Mouse (Mus musculus) heart, postnatal 14 days (tissue): ENCODE results near the gene Bub3. TPM values are rescaled to one million over a fixed set of nuclear protein-coding genes. Genes with fewer than 3 reads are reported as not detected.

Source experiments
- DNase-seq, 2 experiments: peaks; one replicate each; pipeline ENCODE4 v3.0.0; 2021 to 2022
- intact Hi-C: fragments of 180-260 bp; cut with DNase I; formaldehyde crosslinking; loops from one replicate; pipeline ENCODE4 v1.15.1; 2025
- long read RNA-seq, 2 experiments: library from polyadenylated mRNA; stranded (forward); transcript quantifications; one replicate each; pipeline ENCODE4 v2.0.0; 2021
- total RNA-seq, 2 experiments: library from RNA; stranded (reverse); gene quantifications; 2 replicates each; pipeline ENCODE4 v1.2.3; 2021

Bub3 gene
- 10 to 100 TPM; 34.2 to 34.7 TPM for total RNA-seq
- long read RNA-seq, experiment 1, transcript Bub3-201 (8 exons, 2,218 nt): major isoform, 86 of 89 reads
- long read RNA-seq, experiment 1, partial matches to known transcripts: 2 of 89 reads
- long read RNA-seq, experiment 1, other reads (novel, unspliced or antisense): 1 of 89 reads
- long read RNA-seq, experiment 2, transcript Bub3-201 (8 exons, 2,218 nt): major isoform, 79 of 86 reads
- long read RNA-seq, experiment 2, partial matches to known transcripts: 5 of 86 reads
- long read RNA-seq, experiment 2, other reads (novel, unspliced or antisense): 2 of 86 reads

GRCm38 (mm10) chr7:131559986-131560696 lies at the start of gene Bub3:
Gene Bub3 (plus strand): TSS chr7:131560222.
- intact Hi-C loops: no loop called here
- DNase-seq: peak; percentile 84 to 92

- intact Hi-C loops: loop anchor here (1.0 to 10.0 kb wide), 5 partner anchors 17 to 1015 kb away; partner anchors contain the start of genes Acadsb and Ikzf5
- peak; percentile 84 to 90 for DNase-seq
Observed at GRCm38 (mm10) chr7:131539979-131540378, 20.0 kb upstream of the Bub3 start.

- DNase-seq: no peak
- intact Hi-C loops: loop anchor here (2.0 to 10.0 kb wide), 4 partner anchors 15 to 1013 kb away; partner anchors contain the start of genes Acadsb and Ikzf5
Observed at GRCm38 (mm10) chr7:131541184-131542114, 18.6 kb upstream of the Bub3 start.

GRCm38 (mm10) chr7:131542115-131542871 lies 17.7 kb upstream of the Bub3 start, which contains the start of gene Hmx3:
Gene Hmx3 (plus strand): TSS chr7:131542867.
- DNase-seq: no peak
- intact Hi-C loops: loop anchor here (5.0 to 10.0 kb wide), 3 partner anchors 130 to 1013 kb away; partner anchors contain the start of genes Acadsb and Ikzf5

GRCm38 (mm10) chr7:131542872-131543622 lies 17.0 kb upstream of the Bub3 start:
- intact Hi-C loops: loop anchor here (5.0 to 10.0 kb wide), 3 partner anchors 131 to 1012 kb away; partner anchors contain the start of genes Acadsb and Ikzf5
- DNase-seq: no peak

GRCm38 (mm10) chr7:131543623-131544481 lies 16.2 kb upstream of the Bub3 start:
- intact Hi-C loops: loop anchor here (5.0 to 10.0 kb wide), 3 partner anchors 132 to 1011 kb away; partner anchors contain the start of genes Acadsb and Ikzf5
- DNase-seq: peak in 1 of 2 experiments; percentile 16

GRCm38 (mm10) chr7:131544871-131545270 lies 15.2 kb upstream of the Bub3 start:
- no peak for DNase-seq
- intact Hi-C loops: loop anchor here (5.0 to 10.0 kb wide), 3 partner anchors 133 to 1010 kb away; partner anchors contain the start of genes Acadsb and Ikzf5

GRCm38 (mm10) chr7:131545701-131546385 lies 14.2 kb upstream of the Bub3 start:
- intact Hi-C loops: loop anchor here (10.0 kb wide), 1 partner anchor 1009 kb away; no protein-coding TSS in a partner anchor
- no peak for DNase-seq

GRCm38 (mm10) chr7:131546423-131546822 lies 13.6 kb upstream of the Bub3 start:
- DNase-seq: no peak
- intact Hi-C loops: loop anchor here (10.0 kb wide), 1 partner anchor 1008 kb away; no protein-coding TSS in a partner anchor

GRCm38 (mm10) chr7:131547481-131547880 lies 12.5 kb upstream of the Bub3 start:
- intact Hi-C loops: loop anchor here (10.0 kb wide), 1 partner anchor 1007 kb away; no protein-coding TSS in a partner anchor
- DNase-seq: no peak

- intact Hi-C loops: loop anchor here (10.0 kb wide), 1 partner anchor 1006 kb away; no protein-coding TSS in a partner anchor
- no peak for DNase-seq
Observed at GRCm38 (mm10) chr7:131548473-131548872, 11.5 kb upstream of the Bub3 start, which contains the start of gene Hmx2. Gene Hmx2 (plus strand): TSS chr7:131548773.

GRCm38 (mm10) chr7:131551471-131551870 lies 8.6 kb upstream of the Bub3 start:
- intact Hi-C loops: no loop called here
- no peak for DNase-seq

GRCm38 (mm10) chr7:131551931-131552741 lies 7.9 kb upstream of the Bub3 start:
- DNase-seq: no peak
- intact Hi-C loops: no loop called here

GRCm38 (mm10) chr7:131552781-131553180 lies 7.2 kb upstream of the Bub3 start:
- DNase-seq: no peak
- intact Hi-C loops: no loop called here

GRCm38 (mm10) chr7:131553771-131554175 lies 6.2 kb upstream of the Bub3 start:
- peak; percentile 31 to 38 for DNase-seq
- intact Hi-C loops: no loop called here
